Mouse (Mus musculus): ENCODE measurements at regions not wholly inside any gene's neighbourhood (a gene's known extent, or its start where the extent isn't known, plus 50 kb on each side); places are given as distances from the start of the nearest gene placed in this dataset.

DNA sequence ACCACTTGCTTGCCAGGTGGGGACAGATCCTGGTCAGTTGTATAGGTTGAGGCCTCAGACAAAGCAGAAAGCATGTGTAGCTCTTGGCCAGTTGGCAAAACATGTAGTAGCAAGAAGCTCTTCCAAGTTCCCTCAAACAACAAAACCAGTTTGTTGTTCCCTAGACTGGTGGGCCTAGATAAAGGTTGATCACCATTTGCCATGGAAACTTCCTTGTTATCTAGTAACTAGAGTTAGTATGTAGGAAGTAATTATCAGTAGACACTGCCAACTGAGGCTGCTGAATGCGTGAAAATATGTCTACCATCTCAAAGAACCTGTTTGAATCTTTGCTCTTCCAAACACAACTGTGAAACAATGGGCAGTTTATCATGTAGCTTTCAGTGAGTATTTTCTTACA lies 1098.7 kb downstream of the Pcdh18 start:
- TF ChIP-seq POLR2A (IDR thresholded peaks at IDR 0.05; ENCODE audit: low read depth, low read length) (no peak), CTCF (IDR thresholded peaks at IDR 0.05; ENCODE audit: borderline replicate concordance, insufficient read depth, low read length) (no peak)

All from embryonic fibroblast, embryonic 13.5 days (primary cell).